Mouse (Mus musculus) midbrain, embryonic 13.5 days (tissue): ENCODE measurements at regions not wholly inside any gene's neighbourhood (a gene's known extent, or its start where the extent isn't known, plus 50 kb on each side); places are given as distances from the start of the nearest gene placed in this dataset.

Source experiments
- ATAC-seq: fragments of 200-750 bp; cut with Nextera tagmentation; 2 replicates; pipeline ENCODE4 v1.8.0; 2017; ENCODE audit warnings: mild to moderate bottlenecking, moderate TSS enrichment, moderate library complexity
- H3K27ac ChIP-seq: fragments of 300-500 bp; sonication (generic); 2 replicates; pipeline ENCODE4 v1.5.1; 2015; ENCODE audit warnings: inconsistent platforms, mild to moderate bottlenecking, moderate library complexity
- H3K27me3 ChIP-seq: fragments of 300-500 bp; sonication (generic); 2 replicates; pipeline ENCODE4 v1.6.1; 2015; ENCODE audit warnings: mild to moderate bottlenecking, inconsistent platforms
- H3K36me3 ChIP-seq: fragments of 300-500 bp; sonication (generic); 2 replicates; pipeline ENCODE4 v1.6.1; 2015; ENCODE audit warnings: mild to moderate bottlenecking, inconsistent platforms
- H3K4me1 ChIP-seq: fragments of 300-500 bp; sonication (generic); replicated peaks from 2 replicates; pipeline ENCODE4 v1.6.1; 2015; ENCODE audit warnings: inconsistent platforms
- H3K4me2 ChIP-seq: fragments of 300-500 bp; sonication (generic); replicated peaks from 2 replicates; pipeline ENCODE4 v1.6.1; 2015; ENCODE audit warnings: moderate library complexity, mild to moderate bottlenecking, inconsistent platforms
- H3K4me3 ChIP-seq: fragments of 300-500 bp; sonication (generic); replicated peaks from 2 replicates; pipeline ENCODE4 v1.5.1; 2015; ENCODE audit warnings: mild to moderate bottlenecking, inconsistent platforms
- H3K9ac ChIP-seq: fragments of 300-500 bp; sonication (generic); replicated peaks from 2 replicates; pipeline ENCODE4 v1.6.1; 2015; ENCODE audit warnings: mild to moderate bottlenecking, inconsistent platforms
- H3K9me3 ChIP-seq: fragments of 300-500 bp; sonication (generic); 2 replicates; pipeline ENCODE4 v1.6.1; 2016; ENCODE audit warnings: mild to moderate bottlenecking, inconsistent platforms
- WGBS: fragments of 180-500 bp; shearing (Covaris S2); methylation state at CpG from one replicate; pipeline ENCODE4 v1.1.7; 2015; 5-methylcytosine and 5-hydroxymethylcytosine counted together

DNA sequence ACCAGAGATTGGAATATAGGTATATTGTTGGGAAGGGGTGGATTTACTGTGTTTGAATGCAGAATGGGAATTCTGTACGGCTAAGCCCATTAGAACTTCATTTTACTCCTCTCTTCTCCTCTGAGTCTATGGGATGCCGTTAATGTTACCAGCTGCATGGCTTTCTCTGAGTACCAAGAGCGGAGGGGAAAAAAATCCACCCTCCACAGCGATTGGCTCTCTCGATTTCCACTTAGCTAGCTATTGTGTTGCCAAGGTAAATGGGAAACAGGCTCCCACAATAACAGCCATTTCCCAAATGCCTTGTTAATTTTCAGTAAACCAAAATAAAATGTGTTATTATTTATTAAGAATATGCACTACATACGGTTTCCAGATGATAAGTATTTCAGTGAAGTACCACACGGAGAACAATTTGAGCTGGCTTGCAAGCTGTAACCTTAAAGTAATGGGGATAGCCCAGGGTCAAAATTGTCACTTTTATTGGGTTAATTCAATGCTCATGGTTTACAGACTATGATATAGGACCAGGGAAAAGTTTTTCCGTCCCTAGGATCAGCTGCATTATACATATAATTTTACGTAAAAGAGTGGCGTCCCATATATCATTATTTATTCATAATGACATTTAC is 439.6 kb downstream of the Ttll7 start:
- H3K4me2 ChIP-seq, result no peak overlapping the region
- no peak for ATAC-seq
- WGBS, result 83% methylated on average over 10 of the region's 10 CpGs

DNA sequence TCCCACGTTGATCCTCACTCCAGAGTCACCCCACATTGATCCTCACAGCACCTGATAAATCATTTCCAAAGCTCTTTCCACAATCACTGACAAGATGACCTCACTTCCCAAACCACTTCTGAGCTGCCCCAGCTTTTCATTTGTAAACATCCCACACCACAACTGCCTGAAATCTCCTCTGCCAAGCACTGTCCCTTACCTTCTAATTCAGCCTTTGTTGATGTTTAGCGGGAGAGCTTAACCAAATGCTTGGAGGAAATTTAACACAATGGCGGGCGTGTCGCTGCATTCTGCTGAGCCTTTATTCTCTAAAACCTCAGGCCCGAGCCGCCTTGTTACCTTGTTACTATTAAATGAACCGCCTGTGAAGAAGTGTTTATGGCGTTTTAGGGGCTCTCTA is 445.9 kb downstream of the Ttll7 start:
- Histone ChIP-seq H3K9ac (no peak overlapping the region), H3K4me2 (0 out of 2 replicates have a peak overlapping the region, but pooled peaks have one; percentile 11), H3K36me3 (no peaks in the 10 kb centered on the region), H3K4me3 (no peak overlapping the region), H3K4me1 (peaks cover 6% of the 10 kb centered on the region; the same call in 1 of the 2 replicates), H3K9me3 (no peaks in the 10 kb centered on the region), H3K27me3 (no peaks in the 10 kb centered on the region), H3K27ac (no peak overlapping the region)
- 8% methylated on average over 9 of the region's 9 CpGs for WGBS
- no peak for ATAC-seq

More for the DNA sequence above, 439.6 kb downstream of the Ttll7 start:
- no peaks in the 10 kb centered on the region for H3K9me3 ChIP-seq
- no peak overlapping the region for H3K4me3 ChIP-seq
- H3K9ac ChIP-seq, result no peak overlapping the region
- H3K4me1 ChIP-seq, result no peaks in the 10 kb centered on the region
- no peak overlapping the region for H3K27ac ChIP-seq
- H3K27me3 ChIP-seq, result no peaks in the 10 kb centered on the region
- H3K36me3 ChIP-seq, result no peaks in the 10 kb centered on the region

DNA sequence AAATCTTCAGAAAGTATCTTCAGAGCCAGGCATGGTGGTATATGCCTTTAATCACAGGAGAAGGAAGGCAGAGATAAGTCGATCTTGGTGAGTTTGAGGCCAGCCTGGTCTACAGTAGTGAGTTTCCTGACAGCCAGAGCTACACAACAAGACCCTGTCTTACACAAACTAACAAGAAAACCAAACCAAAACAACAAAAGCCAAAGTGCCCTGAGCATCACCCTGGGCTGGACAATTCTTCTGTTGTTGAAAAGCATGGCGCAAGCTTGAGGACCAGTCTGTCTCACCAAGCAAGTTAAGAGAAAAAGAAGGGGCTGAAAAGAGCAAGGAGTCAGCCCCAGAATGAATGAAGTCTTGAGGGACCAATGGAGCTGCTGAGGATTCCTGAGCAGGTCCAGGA is 473.4 kb downstream of the Ttll7 start:
- Histone ChIP-seq H3K4me1 (no peaks in the 10 kb centered on the region), H3K27me3 (no peaks in the 10 kb centered on the region), H3K27ac (no peak overlapping the region), H3K4me3 (no peak overlapping the region), H3K4me2 (no peak overlapping the region), H3K36me3 (no peaks in the 10 kb centered on the region), H3K9ac (no peak overlapping the region), H3K9me3 (no peaks in the 10 kb centered on the region)
- WGBS, result 94% methylated on average over 2 of the region's 2 CpGs
- no peak for ATAC-seq

DNA sequence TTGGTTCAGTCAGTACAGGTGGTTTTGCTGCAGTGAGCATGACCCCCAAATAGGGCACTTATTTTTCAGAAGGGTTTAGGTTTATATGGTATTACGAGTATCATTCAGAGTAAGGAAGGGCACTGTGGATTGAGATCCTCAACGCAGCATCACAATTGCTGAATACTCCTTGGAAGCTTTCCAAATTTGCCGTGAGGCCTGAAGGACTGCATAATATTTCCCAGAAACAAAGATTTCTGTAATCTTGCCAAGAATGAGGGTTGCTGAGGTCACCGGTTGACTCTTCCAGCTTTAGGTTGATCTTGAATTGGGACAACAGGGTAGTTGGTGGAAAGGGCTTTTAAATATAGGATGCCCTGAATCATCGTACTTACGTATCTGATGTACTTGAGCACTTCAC is 482.1 kb downstream of the Ttll7 start:
- WGBS, result 84% methylated on average over 6 of the region's 6 CpGs
- no peak for ATAC-seq
- no peak overlapping the region for H3K4me3 ChIP-seq

DNA sequence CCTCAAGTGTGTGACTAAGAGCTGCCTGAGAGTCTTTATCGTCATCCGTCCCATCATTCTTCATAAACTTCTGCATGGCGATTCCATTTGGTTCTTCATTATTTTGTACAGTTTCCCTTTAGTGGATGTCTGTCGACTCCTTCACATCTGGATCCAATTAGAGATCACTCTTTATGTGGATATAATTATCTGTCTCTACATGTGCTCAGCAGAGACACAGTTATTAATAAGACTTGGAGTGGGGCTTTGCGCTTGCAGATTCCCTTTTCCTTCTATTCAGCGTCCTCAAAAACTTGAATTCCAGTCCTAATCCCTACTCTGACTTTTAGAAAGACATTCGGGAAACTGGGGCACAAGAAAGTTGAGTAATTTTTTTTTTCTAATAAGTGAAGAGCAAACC is 483.1 kb downstream of the Ttll7 start:
- Histone ChIP-seq H3K27me3 (no peaks in the 10 kb centered on the region), H3K36me3 (no peaks in the 10 kb centered on the region), H3K27ac (no peak overlapping the region), H3K4me2 (no peak overlapping the region), H3K9me3 (no peaks in the 10 kb centered on the region), H3K4me1 (no peaks in the 10 kb centered on the region), H3K4me3 (no peak overlapping the region), H3K9ac (no peak overlapping the region)
- no peak for ATAC-seq
- WGBS, result 73% methylated on average over 7 of the region's 7 CpGs

More for the DNA sequence above, 482.1 kb downstream of the Ttll7 start:
- Histone ChIP-seq H3K9ac (no peak overlapping the region), H3K27me3 (no peaks in the 10 kb centered on the region), H3K4me1 (no peaks in the 10 kb centered on the region), H3K4me2 (no peak overlapping the region), H3K36me3 (no peaks in the 10 kb centered on the region), H3K9me3 (no peaks in the 10 kb centered on the region), H3K27ac (no peak overlapping the region)

DNA sequence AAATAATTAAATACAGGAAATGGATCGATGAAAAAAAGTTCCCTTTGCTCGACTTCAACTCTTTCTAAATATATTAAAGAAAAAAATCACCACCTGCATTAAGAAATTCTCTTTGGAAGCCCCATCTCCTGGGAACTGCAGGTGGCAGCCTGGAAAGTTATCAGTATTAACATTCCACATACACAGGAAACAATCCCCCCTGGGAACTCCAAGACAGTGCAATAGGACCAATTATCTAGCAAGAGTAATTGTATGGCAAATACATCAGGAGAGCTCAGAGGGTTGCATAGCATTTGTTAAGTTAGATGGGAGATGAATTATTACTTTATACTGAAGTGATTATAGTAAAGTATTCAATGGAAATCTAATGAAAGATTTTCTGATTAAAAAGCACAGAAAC is 487.3 kb downstream of the Ttll7 start:
- H3K36me3 ChIP-seq, result no peaks in the 10 kb centered on the region
- H3K27ac ChIP-seq, result no peak overlapping the region
- no peak for ATAC-seq
- H3K4me3 ChIP-seq, result no peak overlapping the region
- no peak overlapping the region for H3K4me2 ChIP-seq
- H3K4me1 ChIP-seq, result no peaks in the 10 kb centered on the region
- 76% methylated on average over 2 of the region's 2 CpGs for WGBS
- H3K9ac ChIP-seq, result no peak overlapping the region
- H3K9me3 ChIP-seq, result no peaks in the 10 kb centered on the region
- H3K27me3 ChIP-seq, result no peaks in the 10 kb centered on the region; the same call in 1 of the 2 replicates

DNA sequence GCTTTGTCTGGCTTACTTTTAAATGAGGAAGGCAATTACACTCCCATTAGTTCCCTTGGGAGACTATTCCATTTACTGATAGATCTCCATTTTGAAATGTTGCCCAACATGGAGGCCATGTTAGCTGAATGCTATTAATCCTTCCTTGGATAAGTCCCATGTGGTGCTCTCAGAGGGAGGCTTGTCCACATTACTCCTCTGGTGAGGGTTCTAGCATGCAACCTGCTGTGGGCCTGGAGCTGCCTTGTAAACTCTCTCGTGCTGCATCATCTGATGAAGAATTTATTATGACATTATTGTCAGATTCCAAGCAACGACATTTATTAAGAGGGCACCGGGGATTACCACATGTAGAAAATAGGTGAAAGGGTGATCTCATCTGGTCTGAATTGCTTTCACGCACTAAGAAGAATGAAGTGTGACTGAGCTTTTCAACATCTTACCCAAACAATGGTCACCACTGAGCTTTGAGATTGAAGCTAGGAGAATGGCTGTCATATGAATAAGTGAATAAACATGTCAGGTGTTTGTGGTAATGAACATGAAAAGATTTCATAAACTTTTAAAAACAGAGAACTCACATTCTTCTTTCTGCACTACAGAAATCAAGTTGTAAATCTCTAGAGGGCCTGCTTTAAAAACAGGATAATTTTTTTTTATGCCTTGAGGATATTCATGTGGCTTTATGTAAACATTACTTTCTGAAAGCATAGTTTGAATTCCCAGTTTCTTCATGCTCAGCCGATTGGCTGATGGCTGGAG is 495.3 kb downstream of the Ttll7 start:
- WGBS, result 35% methylated on average over 5 of the region's 5 CpGs
- Histone ChIP-seq H3K36me3 (no peaks in the 10 kb centered on the region), H3K4me1 (no peaks in the 10 kb centered on the region), H3K4me3 (no peak overlapping the region), H3K27me3 (no peaks in the 10 kb centered on the region; the same call in 1 of the 2 replicates), H3K27ac (no peak overlapping the region), H3K9me3 (no peaks in the 10 kb centered on the region), H3K4me2 (no peak overlapping the region), H3K9ac (no peak overlapping the region)
- ATAC-seq, result no peak

DNA sequence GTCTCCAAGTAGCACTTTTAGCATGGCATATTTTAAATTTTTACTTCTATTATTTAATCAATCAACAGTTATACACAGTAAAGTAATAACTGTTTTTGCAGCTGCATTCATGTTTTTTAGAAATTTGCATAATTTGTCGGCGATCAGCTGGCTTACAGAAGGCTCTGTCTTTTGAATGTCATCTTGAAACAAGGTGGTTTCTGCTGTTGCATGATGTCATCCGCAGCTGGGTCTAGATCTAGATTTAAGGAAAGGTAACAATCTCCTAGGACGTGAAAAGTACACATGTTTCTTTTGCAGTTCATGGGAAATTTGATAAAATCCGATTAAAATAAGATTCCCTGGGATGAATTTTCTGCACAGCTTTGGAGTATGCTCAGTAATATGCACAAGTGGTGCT is 534.9 kb downstream of the Ttll7 start:
- H3K4me3 ChIP-seq, result no peak overlapping the region
- no peaks in the 10 kb centered on the region for H3K4me1 ChIP-seq
- no peak overlapping the region for H3K4me2 ChIP-seq
- no peaks in the 10 kb centered on the region for H3K36me3 ChIP-seq
- 90% methylated on average over 5 of the region's 5 CpGs for WGBS
- no peak overlapping the region for H3K27ac ChIP-seq
- H3K27me3 ChIP-seq, result no peaks in the 10 kb centered on the region
- H3K9ac ChIP-seq, result no peak overlapping the region
- H3K9me3 ChIP-seq, result no peaks in the 10 kb centered on the region; the same call in 1 of the 2 replicates
- no peak for ATAC-seq

DNA sequence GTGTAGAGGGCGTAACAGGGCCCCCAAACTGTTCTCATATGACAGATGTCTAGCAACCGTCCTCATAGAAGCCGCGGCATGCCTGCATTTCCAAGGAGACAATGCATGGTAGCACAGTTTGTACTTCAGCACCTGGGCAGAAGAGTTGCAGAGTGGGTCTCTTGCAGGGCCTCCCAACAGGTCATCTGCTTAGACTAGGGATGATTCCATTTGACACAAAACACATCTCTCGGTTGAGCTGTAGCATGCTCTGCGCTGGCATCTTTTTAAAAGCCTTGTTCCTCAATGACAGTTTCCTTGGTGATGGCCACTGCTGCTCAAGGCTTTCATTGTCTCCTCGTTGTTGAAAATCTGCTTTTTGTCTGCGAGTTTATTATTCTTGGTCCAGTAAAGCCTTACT is 546.1 kb downstream of the Ttll7 start:
- no peak overlapping the region for H3K4me2 ChIP-seq
- H3K4me1 ChIP-seq, result peaks cover 8% of the 10 kb centered on the region
- no peaks in the 10 kb centered on the region for H3K36me3 ChIP-seq
- H3K4me3 ChIP-seq, result no peak overlapping the region
- no peak for ATAC-seq
- 26% methylated on average over 8 of the region's 8 CpGs for WGBS
- 0 out of 2 replicates have a peak, but pooled peaks cover 2% of the 10 kb centered on the region for H3K27me3 ChIP-seq
- no peak overlapping the region for H3K9ac ChIP-seq
- H3K9me3 ChIP-seq, result no peaks in the 10 kb centered on the region
- no peak overlapping the region for H3K27ac ChIP-seq

DNA sequence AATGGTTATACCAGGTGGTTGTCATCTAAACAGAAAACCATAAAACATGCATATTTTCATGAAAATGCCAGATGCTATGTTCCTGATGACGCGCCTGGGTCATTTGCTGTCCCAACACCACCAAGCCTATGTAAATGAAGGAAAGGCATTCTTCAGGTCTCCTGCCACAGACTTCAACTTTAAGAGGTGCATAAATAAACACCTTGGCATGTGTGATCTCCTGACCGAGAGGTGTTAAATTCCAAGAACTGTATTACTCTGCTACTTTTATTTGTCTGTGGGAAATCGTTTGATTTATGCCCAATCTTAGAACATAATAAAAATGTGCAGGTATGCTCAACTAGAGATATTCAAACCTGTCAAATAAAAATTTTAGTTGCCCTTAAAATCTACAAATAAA is 560.1 kb downstream of the Ttll7 start:
- ATAC-seq, result no peak
- Histone ChIP-seq H3K27ac (no peak overlapping the region), H3K27me3 (no peaks in the 10 kb centered on the region), H3K4me1 (no peaks in the 10 kb centered on the region), H3K36me3 (no peaks in the 10 kb centered on the region), H3K4me3 (no peak overlapping the region), H3K9me3 (no peaks in the 10 kb centered on the region), H3K4me2 (no peak overlapping the region), H3K9ac (no peak overlapping the region)
- WGBS, result 91% methylated on average over 4 of the region's 4 CpGs

DNA sequence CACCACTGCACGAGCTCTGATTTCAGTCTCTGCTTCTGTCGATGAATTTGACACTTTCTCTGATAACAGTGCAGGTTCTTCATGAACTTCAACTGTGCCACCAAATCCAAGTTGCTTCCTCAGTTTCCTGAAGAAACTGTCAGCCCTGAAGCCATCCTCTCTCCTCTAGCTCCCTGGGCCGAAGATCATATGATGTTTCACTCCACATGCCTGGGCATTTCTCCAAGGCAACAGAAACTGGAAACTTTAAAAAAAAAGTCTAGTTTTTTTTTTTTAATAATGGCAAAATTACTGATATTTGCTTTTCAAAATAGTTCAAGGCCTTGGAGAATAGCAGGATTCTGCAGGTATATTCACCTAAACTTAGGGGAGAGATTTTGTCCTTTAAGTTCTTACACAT is 564.8 kb downstream of the Ttll7 start:
- H3K36me3 ChIP-seq, result no peaks in the 10 kb centered on the region
- H3K9me3 ChIP-seq, result no peaks in the 10 kb centered on the region
- H3K27ac ChIP-seq, result no peak overlapping the region
- H3K27me3 ChIP-seq, result no peaks in the 10 kb centered on the region
- no peak overlapping the region for H3K4me2 ChIP-seq
- 83% methylated on average over 3 of the region's 3 CpGs for WGBS
- no peaks in the 10 kb centered on the region for H3K4me1 ChIP-seq
- H3K4me3 ChIP-seq, result no peak overlapping the region
- H3K9ac ChIP-seq, result no peak overlapping the region
- ATAC-seq, result no peak

DNA sequence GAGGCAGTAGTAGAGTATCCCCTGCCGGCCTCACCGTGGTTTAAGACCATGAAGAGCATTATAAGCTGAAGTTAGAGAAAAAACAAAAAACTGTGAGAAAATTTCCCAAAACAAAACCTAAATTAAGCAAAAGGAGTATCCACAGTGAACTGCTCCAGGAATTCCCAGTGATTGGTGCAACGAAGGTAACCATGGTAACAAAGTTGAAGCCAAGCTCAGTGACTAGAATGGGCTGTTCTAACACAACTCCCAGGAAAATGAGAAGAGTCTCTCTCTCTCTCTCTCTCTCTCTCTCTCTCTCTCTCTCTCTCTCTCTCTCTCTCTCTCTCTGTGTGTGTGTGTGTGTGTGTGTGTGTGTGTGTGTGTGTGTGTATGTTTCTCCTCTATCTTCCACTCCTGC is 567.0 kb downstream of the Ttll7 start:
- Histone ChIP-seq H3K4me1 (peaks cover 6% of the 10 kb centered on the region), H3K4me2 (no peak overlapping the region), H3K36me3 (no peaks in the 10 kb centered on the region), H3K9ac (no peak overlapping the region), H3K27me3 (no peaks in the 10 kb centered on the region), H3K9me3 (no peaks in the 10 kb centered on the region), H3K27ac (no peak overlapping the region), H3K4me3 (no peak overlapping the region)
- WGBS, result 21% methylated on average over 3 of the region's 3 CpGs
- ATAC-seq, result no peak
